Mouse (Mus musculus) E14TG2a.4 (cell line): ENCODE results near the gene Gpi1.

Source experiments
- CTCF ChIP-seq: conservative IDR thresholded peaks from 2 replicates; pipeline ENCODE4 v1.5.1; 2014; ENCODE audit warnings: low read length
- NANOG ChIP-seq: IDR thresholded peaks from 2 replicates; pipeline ENCODE4 v1.6.1; 2014; ENCODE audit warnings: borderline replicate concordance, low read length, mixed read lengths
- POU5F1 ChIP-seq: IDR thresholded peaks from 2 replicates; pipeline ENCODE4 v1.6.1; 2014; ENCODE audit warnings: low read length, borderline replicate concordance

DNA sequence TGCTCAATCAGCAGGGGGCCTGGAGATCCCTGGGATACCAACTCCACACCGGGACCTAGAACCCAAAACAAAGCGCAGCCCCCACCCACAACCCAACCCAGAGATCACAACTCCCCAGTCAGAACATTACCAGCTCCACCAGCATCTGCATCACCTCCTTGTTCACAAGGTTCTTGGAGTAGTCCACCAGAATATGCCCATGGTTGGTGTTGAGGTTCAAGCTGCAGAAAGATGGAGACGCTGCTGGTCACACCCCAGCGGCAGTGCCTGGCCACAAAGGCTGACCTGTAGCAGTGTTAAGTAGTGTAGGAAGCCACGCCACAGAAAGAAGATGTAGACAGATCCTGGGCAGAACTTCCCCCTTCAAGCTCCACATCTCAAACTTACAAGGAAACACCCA is 983 bp downstream of the Gpi1 start:
- TF ChIP-seq CTCF (no peak), NANOG (no peak), POU5F1 (no peak)
